Mouse (Mus musculus): ENCODE measurements around the gene Sox14. TPM values are rescaled to one million over a fixed set of nuclear protein-coding genes. Genes with fewer than 3 reads are reported as not detected.

Gene Sox14
- not detected in 2 replicates for polyA plus RNA-seq (2012; rRNA removed)

DNA sequence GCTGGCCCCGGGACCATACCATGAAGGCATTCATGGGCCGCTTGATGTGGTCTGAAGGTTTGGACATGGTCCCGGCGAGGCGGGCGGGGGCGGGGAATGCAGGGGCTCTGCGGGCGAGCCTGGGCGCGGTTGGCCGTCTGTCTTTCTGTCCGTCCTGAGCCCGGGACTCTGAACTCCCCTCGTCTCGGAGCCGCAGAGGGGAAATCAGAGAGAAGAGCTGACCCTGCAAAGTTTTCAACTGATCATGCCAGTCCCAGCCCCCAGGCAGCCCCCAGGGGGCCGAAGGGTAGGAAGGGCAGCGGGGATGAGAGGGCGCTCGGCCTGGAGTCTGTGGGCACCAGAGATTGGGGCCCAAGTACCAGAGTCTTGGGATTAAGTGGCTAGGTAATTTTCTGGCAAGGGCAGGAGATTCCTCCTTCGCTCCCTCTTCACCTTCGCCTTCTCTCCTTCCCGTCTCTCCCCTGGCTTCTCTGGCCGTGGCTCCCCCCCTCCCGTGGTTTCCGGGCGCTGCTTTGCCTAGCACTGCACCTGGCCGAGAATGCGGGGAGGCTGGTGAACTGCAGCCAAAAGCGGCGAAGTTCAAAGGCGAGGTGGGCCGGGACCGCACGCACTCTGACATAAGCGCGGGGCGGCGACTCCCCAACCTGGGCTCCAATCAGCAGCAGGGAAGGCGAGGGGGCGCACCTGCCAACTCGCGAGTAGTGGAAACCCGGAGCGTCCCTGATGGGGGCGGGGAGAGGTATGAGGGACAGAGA lies at the start of gene Sox14:
Gene Sox14 (minus strand): TSS at position 553 of the 755 bp plus-strand sequence.

Other genes starting within 250 kb of the Sox14 start
- gene Dzip1l, start 246.7 kb downstream of the Sox14 start, polyA plus RNA-seq (2012; rRNA removed): 0.38 and 0.53 TPM in 2 replicates
- 0.03 TPM in 1 of 2 replicates, not detected in the other for gene Cldn18, start 158.9 kb downstream of the Sox14 start, polyA plus RNA-seq (2012; rRNA removed)